Mouse (Mus musculus) E14TG2a.4 (cell line): ENCODE results near the gene Sirt2.

Experiments used
- H3K27me3 ChIP-seq: 2 replicates; pipeline ENCODE4 v1.6.1; 2014; ENCODE audit warnings: low read length, control low read depth; ENCODE audit not compliant: insufficient read depth
- H3K36me3 ChIP-seq: 2 replicates; pipeline ENCODE4 v1.6.1; 2014; ENCODE audit warnings: low read length, control low read depth; ENCODE audit not compliant: insufficient read depth
- H3K4me1 ChIP-seq: replicated peaks from 2 replicates; pipeline ENCODE4 v1.6.1; 2014; ENCODE audit warnings: low read depth, low read length, control low read depth
- H3K4me3 ChIP-seq: replicated peaks from 2 replicates; pipeline ENCODE4 v1.5.1; 2014; ENCODE audit warnings: mild to moderate bottlenecking, low read length
- H3K9me3 ChIP-seq: 2 replicates; pipeline ENCODE4 v1.6.1; 2014; ENCODE audit warnings: low read length, control low read depth
- CTCF ChIP-seq: conservative IDR thresholded peaks from 2 replicates; pipeline ENCODE4 v1.5.1; 2014; ENCODE audit warnings: low read length
- NANOG ChIP-seq: IDR thresholded peaks from 2 replicates; pipeline ENCODE4 v1.6.1; 2014; ENCODE audit warnings: borderline replicate concordance, low read length, mixed read lengths
- POU5F1 ChIP-seq: IDR thresholded peaks from 2 replicates; pipeline ENCODE4 v1.6.1; 2014; ENCODE audit warnings: low read length, borderline replicate concordance

The Sirt2 gene

DNA sequence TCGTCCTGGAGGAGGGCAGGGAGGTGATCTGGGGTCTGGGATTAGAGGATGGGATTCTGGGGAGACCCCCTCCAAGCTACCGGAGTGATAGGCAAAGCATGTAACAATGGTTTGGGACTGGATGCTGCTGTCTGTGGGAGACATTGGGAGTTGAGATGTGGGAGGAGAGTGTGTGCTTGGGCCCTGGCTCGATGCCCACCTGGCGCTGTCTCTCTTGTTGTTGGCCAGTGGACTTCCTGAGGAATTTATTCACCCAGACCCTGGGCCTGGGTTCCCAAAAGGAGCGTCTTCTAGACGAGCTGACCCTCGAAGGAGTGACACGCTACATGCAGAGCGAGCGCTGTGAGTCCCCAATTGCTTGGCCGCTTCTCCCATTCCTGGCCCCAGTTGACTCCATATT, 5.3 kb downstream of the Sirt2 start:
- H3K4me3 ChIP-seq = no peak overlapping the region
- H3K4me1 ChIP-seq = peaks cover 28% of the 10 kb centered on the region
- TF ChIP-seq POU5F1 (no peak), NANOG (no peak), CTCF (no peak)
- H3K9me3 ChIP-seq = no peaks in the 10 kb centered on the region
- H3K36me3 ChIP-seq = 0 out of 2 replicates have a peak, but pooled peaks cover under 1% of the 10 kb centered on the region
- H3K27me3 ChIP-seq = 0 out of 2 replicates have a peak, but pooled peaks cover 2% of the 10 kb centered on the region

GRCm38 (mm10) chr7:28773163-28773562, 6.6 kb downstream of the Sirt2 start:
- TF ChIP-seq POU5F1 = no peak
- TF ChIP-seq NANOG = no peak
- TF ChIP-seq CTCF = no peak
- Histone ChIP-seq H3K9me3 (no peaks in the 10 kb centered on the region), H3K36me3 (peaks cover 4% of the 10 kb centered on the region; the same call in 1 of the 2 replicates), H3K27me3 (no peaks in the 10 kb centered on the region), H3K4me3 (no peak overlapping the region), H3K4me1 (peaks cover 25% of the 10 kb centered on the region)

DNA sequence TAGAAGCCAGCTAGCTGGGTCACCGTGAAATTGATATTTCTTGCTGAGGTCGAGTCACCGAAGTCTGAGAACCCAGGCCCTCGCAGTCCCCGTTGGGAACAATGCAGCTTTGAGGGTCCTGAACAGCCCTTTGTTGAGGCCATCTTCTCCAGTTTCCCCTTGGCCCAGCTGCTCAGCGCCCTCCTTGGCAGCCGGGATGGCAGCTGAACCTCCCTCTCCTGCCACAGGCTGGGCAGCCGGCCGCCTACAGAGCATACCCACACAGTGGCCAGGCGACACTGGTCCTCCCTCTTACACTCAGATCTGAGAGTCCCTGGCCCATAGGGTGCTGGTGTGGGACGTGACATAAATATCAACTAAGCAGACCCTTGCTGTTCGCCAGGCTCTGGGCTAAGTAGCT, 7.6 kb downstream of the Sirt2 start:
- TF ChIP-seq POU5F1 = no peak
- no peak for TF ChIP-seq CTCF
- no peak for TF ChIP-seq NANOG
- peaks cover 32% of the 10 kb centered on the region for H3K4me1 ChIP-seq
- H3K27me3 ChIP-seq = no peaks in the 10 kb centered on the region
- H3K36me3 ChIP-seq = peaks cover 4% of the 10 kb centered on the region; the same call in 1 of the 2 replicates
- no peak overlapping the region for H3K4me3 ChIP-seq
- no peaks in the 10 kb centered on the region for H3K9me3 ChIP-seq

GRCm38 (mm10) chr7:28775129-28775528, 8.6 kb downstream of the Sirt2 start:
- H3K4me1 ChIP-seq = peaks cover 32% of the 10 kb centered on the region
- H3K4me3 ChIP-seq = no peak overlapping the region
- TF ChIP-seq POU5F1 (no peak), NANOG (no peak), CTCF (no peak)
- H3K36me3 ChIP-seq = peaks cover 4% of the 10 kb centered on the region; the same call in 1 of the 2 replicates
- H3K9me3 ChIP-seq = no peaks in the 10 kb centered on the region
- H3K27me3 ChIP-seq = no peaks in the 10 kb centered on the region

DNA sequence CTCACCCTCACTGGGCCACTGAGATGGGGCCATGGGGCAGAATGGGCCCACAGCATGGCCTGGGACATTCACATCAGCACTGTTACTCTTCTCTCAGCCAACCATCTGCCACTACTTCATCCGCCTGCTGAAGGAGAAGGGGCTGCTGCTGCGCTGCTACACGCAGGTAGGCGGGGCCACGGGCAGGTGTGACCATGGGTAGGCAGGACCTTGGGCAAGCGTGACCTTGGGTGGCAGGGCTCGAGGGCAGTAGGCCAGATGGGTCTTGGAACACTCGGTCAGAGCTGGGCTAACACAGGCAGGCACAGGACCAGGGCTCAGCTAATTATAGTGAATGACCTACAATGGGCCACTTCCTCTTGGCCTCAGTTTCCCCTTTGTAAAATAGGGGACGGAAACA, 12.3 kb downstream of the Sirt2 start:
- Histone ChIP-seq H3K9me3 (no peaks in the 10 kb centered on the region), H3K4me3 (0 out of 2 replicates have a peak overlapping the region, but pooled peaks have one; percentile 20), H3K36me3 (peaks cover 4% of the 10 kb centered on the region; the same call in 1 of the 2 replicates), H3K27me3 (no peaks in the 10 kb centered on the region), H3K4me1 (peaks cover 45% of the 10 kb centered on the region)
- TF ChIP-seq NANOG (no peak), POU5F1 (no peak), CTCF (no peak)

DNA sequence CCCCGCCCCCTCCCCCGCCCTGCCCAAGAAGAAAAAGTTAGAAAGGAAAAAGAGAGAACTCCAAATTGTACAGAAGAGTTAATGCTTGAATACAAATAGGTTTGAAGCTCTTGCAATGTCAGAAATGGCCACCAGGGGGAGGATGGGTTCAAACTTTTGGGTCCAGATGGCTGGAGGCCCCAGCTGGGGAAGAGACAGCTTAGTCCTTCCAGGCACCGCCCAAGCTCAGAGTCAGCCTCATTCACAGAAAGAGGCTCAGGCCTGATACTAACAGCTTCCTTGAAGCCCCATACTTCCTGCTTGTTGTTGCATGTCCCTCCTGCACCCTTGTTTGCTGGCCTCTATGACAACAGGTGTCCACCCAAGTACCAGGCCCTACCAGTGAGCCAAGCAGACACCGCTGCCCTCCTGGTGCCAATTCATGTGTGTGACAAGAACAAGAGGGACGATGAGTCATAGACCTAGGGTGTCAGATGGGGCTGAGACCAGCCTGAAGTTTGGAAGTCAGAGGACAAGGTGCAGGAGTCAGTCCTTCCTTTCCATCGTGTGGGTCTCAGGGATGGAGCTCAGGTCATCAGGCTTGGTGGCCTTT, 13.6 kb downstream of the Sirt2 start:
- Histone ChIP-seq H3K9me3 (no peaks in the 10 kb centered on the region), H3K4me3 (0 out of 2 replicates have a peak overlapping the region, but pooled peaks have one; percentile 23), H3K4me1 (peaks cover 51% of the 10 kb centered on the region), H3K36me3 (peaks cover 4% of the 10 kb centered on the region; the same call in 1 of the 2 replicates), H3K27me3 (no peaks in the 10 kb centered on the region)
- no peak for TF ChIP-seq NANOG
- peak; percentile 73 for TF ChIP-seq CTCF

DNA sequence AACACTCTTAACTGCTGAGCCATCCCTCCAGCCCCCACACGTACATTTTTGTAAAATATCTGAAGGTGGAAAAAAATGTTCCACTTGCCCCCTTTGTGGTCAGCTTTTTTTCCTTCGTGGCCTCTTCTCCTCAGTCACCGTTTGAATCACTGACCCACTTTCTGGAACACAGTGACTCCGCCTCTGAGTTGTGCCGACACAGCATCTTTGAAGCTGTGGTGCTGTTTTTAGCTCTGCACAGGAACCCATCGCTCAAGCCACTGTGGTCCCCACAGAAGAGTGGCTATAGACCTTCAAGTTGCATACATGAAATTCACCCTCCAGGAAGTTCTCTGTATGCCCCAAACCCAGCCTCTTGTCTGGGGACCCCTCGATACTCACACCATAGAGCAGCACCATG, 14.3 kb downstream of the Sirt2 start:
- peaks cover 4% of the 10 kb centered on the region; the same call in 1 of the 2 replicates for H3K36me3 ChIP-seq
- no peak for TF ChIP-seq POU5F1
- no peak for TF ChIP-seq NANOG
- no peak for TF ChIP-seq CTCF
- H3K4me1 ChIP-seq = peaks cover 53% of the 10 kb centered on the region
- no peak overlapping the region for H3K4me3 ChIP-seq
- no peaks in the 10 kb centered on the region for H3K27me3 ChIP-seq
- no peaks in the 10 kb centered on the region for H3K9me3 ChIP-seq

GRCm38 (mm10) chr7:28781261-28781663, 14.7 kb downstream of the Sirt2 start:
- Histone ChIP-seq H3K9me3 (no peaks in the 10 kb centered on the region), H3K4me1 (peaks cover 52% of the 10 kb centered on the region), H3K4me3 (no peak overlapping the region), H3K36me3 (peaks cover 4% of the 10 kb centered on the region; the same call in 1 of the 2 replicates), H3K27me3 (no peaks in the 10 kb centered on the region)
- TF ChIP-seq CTCF (no peak), NANOG (no peak), POU5F1 (no peak)
